Mouse (Mus musculus): Measurements from ENCODE around the gene Hcn2.
"Not testable (repeated sequence)": the region's sequence is repeated elsewhere in the genome, so short reads cannot be mapped to it uniquely, and the experiment has no call there.

Hcn2 gene

DNA sequence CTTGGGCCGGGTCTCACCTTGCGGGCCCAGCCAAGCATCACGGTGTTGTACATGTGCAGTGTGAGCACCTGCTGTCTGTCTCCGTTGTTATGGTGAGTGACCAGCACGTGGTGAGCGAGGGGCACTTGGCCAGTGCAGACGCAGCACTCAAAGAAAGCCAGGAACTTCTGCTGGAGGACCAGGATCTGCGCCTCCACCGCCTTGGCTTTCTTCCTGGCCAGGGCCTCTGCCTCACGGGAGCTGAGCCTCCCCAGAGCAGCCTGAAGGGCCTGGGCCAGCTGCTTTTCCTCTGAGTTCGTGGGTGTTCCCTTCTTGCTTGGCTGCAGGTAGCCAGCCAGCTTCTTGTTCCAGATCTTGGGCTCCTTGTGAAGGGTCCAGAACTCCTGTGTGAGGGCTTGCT lies 26.7 kb downstream of the Hcn2 start:
- DNase-seq (ENCODE audit: low read depth, low spot score) = no peak

DNA sequence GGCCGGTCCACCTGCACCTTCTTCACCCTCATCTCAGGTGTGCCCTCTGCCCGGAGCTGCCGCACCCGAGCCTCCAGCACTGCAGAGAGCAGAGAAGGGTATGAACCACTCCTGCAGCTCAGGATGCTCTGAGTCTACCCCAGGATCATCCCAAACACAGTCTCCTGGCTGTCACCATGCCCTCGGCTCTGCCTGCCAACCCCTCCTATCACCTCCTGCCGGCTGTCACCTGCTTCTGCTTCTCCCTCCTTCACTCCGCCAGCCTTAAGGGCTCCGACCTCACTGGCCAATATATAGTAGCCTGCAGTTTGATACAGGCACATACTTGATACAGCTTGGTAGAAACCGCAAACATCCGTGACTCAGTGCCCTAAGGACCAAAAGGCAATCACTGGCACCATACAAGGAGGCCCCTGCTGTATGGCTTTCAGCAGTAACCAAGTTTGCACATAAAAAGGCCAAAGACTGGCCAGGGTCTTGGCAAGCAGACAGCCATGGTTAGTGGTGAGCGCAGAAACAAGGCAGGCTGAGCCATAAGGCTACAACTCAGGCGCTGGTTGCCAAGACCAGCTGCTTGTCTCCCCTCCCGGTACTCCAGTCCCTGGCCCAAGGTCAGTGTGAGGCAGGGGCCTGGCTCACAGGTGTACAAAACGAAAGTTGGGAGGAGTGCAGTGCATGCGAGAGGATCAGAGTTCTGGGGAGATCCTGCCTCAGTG lies 27.4 kb downstream of the Hcn2 start:
- no peak for DNase-seq (ENCODE audit: low read depth, low spot score)

- DNase-seq (ENCODE audit: low read depth, low spot score) = no peak
These were observed 29.0 kb downstream of the Hcn2 start for GRCm38 (mm10) chr10:79745411-79745810.

DNA sequence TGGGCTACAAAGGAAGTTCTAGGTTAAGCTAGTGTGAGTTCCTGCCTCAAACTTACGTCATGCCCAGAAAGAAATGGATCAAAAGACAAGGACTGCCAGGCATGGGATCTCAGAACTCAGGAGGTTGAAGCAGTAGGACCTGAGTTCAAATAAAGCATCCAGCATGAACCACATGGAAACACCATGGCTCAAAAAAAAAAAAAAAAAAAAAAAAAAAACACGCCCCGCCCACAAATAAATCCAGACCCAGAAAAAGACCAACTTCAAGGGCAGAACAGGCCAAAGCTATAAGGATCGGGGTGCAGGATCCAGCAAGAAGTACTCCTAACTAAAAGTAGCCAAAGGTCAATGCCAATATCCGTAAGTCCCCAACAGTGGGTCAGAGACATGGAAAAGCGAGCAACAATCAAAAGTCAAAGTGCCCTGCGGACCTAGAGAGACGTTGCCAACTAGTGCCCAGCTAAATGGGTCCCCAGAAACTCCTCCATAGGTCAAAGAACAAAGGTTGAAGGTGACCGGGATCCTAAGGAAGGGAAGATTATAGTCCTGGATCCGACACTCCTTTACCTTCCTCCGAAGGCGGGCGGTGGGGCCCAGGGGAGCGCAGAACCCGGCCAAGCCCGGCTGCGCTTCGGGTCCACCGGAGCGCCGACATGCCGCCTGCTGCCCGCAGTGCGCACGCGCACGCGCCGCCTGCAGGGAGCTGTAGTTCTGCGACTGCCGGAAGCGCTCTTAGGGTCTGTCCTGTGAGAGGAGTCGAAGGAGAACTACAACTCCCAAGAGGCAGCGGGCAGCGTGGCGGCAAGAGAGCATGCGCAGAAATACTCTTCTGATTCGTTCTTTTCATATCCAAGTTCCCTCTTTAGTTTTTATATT lies 29.7 kb downstream of the Hcn2 start, which contains the start of gene Polrmt:
Gene Polrmt (minus strand): TSS at position 684 of the 876 bp plus-strand sequence.
- DNase-seq (ENCODE audit: low read depth, low spot score) = peak; percentile 99

- no peak for DNase-seq (ENCODE audit: low read depth, low spot score)
These were observed 30.3 kb downstream of the Hcn2 start for GRCm38 (mm10) chr10:79746774-79747151.

DNA sequence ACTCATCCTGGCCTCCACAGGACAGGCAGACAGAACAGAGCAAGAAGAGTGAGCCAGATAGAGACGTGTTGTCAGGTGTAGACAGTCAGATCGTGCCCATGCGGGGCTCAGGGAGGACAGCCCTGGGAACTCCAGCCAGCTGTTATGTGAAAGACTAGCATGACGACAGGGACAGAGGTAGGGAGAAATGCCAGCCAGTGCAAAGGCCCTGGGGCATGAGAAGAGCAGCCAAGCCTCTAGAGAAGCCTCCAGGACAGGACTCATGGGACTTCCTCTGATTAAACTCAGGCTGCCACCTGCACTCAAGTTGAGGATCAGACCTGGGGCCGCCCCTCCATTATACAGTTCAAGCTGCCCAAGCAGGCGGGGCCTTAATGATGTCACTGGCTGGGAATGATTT lies 32.1 kb downstream of the Hcn2 start:
- no peak for DNase-seq (ENCODE audit: low read depth, low spot score)

DNA sequence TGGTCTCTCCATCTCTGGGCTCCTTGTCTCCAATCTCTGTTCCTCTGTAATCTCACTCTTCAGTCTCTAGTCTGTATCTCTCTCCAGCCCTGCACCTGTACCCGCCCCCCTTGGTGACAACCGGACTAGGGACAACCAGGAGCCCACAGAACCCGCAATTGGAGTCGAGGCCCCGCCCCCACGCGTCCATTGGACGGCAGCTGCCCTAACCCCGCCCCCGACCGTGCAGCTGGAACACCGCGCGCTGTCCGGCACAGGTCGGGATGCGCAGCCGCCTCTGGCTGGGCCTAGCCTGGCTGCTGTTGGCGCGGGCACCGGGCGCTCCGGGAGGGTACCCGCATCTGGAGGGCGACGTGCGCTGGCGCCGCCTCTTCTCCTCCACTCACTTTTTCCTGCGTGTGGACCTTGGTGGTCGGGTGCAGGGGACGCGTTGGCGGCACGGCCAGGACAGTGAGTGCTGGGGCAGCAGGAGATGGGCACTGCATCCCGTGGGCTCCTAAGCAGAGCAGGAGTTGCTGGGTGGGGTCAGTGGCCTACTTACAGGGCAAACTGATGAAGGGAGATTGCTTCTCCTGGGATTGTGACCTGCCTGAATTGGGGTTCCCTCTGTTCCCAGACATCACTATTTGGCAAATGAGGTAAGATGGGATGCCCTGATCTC lies 38.6 kb downstream of the Hcn2 start, which contains the start of gene Fgf22:
Gene Fgf22 (plus strand): TSS at position 221 of the 661 bp plus-strand sequence.
- peak; percentile 76 for DNase-seq (ENCODE audit: low read depth, low spot score)

DNA sequence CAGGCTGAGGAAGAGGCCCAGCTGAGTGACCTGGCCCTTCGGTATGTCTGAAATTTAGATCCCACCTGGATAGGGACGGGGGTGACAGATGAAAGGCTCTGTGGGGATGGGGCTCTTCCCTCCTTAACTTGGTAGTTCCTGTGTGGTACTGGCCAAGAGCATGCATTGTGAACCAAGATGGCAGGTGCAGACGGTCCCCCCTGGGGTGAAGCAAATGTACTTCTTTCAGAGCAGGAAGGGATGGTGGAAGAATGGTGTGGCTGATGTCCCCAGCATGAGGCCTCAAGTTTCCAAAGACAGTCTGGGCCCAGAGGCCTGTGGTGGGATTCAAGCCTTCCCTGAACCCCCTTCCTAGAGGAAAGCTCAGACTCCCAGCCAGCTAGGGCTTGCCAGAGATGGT lies 39.4 kb downstream of the Hcn2 start:
- DNase-seq (ENCODE audit: low read depth, low spot score) = no peak

- no peak for DNase-seq (ENCODE audit: low read depth, low spot score)
These were observed 40.2 kb downstream of the Hcn2 start for GRCm38 (mm10) chr10:79756660-79757059.

GRCm38 (mm10) chr10:79759675-79760074 lies 43.2 kb downstream of the Hcn2 start:
- DNase-seq (ENCODE audit: low read depth, low spot score) = not testable (repeated sequence)

GRCm38 (mm10) chr10:79760603-79761143 lies 44.2 kb downstream of the Hcn2 start:
- no peak for DNase-seq (ENCODE audit: low read depth, low spot score)

DNA sequence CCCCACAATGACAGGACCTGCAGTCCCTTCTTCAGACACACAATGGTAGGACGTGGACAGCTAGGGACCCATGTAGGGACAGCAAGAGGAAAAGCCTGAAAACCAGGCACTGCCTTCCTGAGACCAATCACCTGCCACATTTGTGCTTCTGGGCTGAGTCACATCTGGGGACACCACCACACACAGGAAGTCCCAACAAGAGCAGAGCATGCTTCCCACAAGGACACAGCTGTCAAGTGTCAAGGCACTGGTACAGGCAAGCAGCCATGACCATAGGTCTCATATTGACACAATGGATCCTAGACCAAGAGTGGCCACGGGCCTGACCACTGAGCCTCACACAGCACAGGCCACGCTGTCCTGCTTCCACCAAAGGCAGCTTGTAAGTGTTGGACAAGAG lies 46.4 kb downstream of the Hcn2 start:
- no peak for DNase-seq (ENCODE audit: low read depth, low spot score)

DNA sequence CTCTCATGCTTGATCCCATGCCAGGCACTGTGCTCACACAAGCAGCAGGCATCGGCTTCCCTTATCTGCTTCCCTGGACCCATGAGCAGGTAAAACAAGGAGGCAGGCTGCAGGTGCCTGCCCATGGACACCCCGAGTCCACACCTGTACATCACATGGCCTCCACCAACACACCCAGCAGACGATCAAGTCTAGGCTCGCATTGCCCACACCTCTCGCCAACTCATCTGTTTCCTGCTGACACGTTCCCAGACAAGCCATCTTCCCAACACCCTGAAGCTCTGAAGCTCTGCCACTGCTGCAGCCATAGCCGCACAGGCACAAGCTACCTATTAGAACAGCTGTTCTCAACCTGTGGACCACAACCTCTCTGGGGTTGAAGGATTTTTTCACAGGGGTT lies 47.8 kb downstream of the Hcn2 start:
- no peak for DNase-seq (ENCODE audit: low read depth, low spot score)

DNA sequence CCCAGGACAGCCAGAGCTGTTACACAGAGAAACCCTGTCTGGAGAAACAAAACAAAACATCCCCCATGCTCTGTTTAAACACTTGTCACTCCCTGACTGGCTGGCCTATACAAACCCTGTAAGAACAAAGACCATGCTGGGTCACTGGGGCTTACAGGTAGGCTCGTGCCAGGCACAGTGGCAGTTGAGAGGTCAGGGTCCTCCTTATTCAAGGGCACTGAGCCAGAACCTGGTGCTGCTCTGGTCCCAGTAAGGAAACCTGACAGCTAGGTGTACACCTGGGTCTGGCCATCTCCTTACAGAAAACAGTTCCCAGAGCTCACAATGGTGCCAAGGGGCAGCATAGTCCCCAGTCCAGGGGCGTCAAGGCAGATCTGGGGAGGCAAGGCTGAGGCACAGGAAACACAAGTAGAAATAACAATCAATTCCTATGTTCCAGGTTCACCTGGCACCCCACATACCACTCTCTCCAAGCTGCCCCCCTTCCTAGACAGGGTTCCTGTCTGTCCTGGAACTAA lies 48.9 kb downstream of the Hcn2 start:
- DNase-seq (ENCODE audit: low read depth, low spot score) = no peak

DNA sequence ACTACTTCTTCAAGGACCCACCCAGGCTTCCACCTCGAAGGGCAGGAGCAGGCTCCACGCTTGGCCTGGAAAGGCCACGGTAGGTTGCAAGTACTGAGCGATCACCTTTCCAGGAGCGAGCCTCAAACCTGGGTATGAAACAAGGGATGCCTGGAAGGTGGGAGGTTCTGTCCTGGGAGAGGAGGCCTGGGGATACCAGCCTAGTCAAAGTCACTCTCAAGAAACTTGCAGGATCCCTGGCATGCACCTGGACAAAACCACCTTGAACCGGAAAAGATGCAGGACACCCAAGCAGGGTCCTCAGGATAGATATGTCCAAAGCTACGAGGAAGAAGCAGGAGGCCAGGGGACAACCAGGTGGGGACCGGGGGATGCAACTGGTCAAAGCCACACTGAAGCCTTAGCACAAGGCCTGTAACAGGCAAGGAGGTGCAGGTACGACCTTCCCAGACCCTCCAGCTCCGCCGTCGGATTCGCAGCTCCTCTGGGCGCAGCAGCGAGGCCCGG lies 49.6 kb downstream of the Hcn2 start:
- no peak for DNase-seq (ENCODE audit: low read depth, low spot score)

DNA sequence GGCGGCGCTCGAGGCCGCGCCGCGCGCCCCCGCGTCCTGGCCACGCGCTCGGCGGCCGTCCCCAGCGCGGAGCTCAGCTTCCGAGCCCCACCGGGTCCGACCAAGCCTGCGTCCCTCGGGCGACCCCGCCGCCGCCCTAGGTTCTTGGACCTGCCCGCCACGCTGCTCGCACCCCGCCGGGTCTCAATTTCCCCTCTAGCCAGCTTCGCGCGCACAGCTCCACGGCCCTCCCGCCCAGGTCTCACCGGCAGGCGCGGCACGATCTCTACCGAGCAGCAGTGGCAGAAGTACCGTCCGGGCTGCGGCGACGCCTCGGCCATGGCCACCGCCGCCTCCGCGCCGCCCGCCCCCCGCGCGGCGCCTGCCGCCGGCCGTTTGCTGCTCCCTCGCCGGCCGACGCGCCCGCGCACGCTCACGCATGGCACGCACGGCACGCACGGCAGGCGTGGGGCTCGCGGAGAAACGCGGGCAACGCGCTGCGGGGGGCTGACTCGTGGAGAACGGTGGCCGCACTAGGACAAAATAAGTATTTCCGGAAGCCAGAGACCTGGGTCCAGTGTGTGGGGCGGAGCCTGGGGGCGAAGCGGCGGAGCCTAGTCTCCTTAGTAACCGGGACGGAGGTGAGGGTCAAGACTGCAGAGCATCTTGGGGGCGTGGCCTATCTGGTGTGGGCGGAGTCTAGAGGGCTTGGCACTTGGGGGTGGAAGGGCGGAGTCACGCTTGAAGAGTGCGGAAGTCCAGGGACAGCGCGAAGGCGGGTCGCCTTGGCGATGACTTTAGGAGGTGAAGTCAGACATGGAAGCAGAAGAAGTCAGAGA lies 50.3 kb downstream of the Hcn2 start, which contains the start of gene Rnf126:
Gene Rnf126 (minus strand): TSS at position 445 of the 818 bp plus-strand sequence.
- peak; percentile 100 for DNase-seq (ENCODE audit: low read depth, low spot score)

GRCm38 (mm10) chr10:79767372-79768244 lies 51.2 kb downstream of the Hcn2 start:
- DNase-seq (ENCODE audit: low read depth, low spot score) = peak; percentile 96

GRCm38 (mm10) chr10:79768400-79768799 lies 52.0 kb downstream of the Hcn2 start:
- DNase-seq (ENCODE audit: low read depth, low spot score) = peak; percentile 84

GRCm38 (mm10) chr10:79769329-79769728 lies 52.9 kb downstream of the Hcn2 start:
- no peak for DNase-seq (ENCODE audit: low read depth, low spot score)

Data from ES-CJ7 (cell line).